Mouse (Mus musculus): ENCODE results near the gene Zfp260. TPM values are rescaled to one million over a fixed set of nuclear protein-coding genes. Genes with fewer than 3 reads are reported as not detected.
"Not testable (repeated sequence)": the region's sequence is repeated elsewhere in the genome, so short reads cannot be mapped to it uniquely, and the experiment has no call there.

Gene Zfp260
- polyA plus RNA-seq, 1 experiment: 44.0 TPM

DNA sequence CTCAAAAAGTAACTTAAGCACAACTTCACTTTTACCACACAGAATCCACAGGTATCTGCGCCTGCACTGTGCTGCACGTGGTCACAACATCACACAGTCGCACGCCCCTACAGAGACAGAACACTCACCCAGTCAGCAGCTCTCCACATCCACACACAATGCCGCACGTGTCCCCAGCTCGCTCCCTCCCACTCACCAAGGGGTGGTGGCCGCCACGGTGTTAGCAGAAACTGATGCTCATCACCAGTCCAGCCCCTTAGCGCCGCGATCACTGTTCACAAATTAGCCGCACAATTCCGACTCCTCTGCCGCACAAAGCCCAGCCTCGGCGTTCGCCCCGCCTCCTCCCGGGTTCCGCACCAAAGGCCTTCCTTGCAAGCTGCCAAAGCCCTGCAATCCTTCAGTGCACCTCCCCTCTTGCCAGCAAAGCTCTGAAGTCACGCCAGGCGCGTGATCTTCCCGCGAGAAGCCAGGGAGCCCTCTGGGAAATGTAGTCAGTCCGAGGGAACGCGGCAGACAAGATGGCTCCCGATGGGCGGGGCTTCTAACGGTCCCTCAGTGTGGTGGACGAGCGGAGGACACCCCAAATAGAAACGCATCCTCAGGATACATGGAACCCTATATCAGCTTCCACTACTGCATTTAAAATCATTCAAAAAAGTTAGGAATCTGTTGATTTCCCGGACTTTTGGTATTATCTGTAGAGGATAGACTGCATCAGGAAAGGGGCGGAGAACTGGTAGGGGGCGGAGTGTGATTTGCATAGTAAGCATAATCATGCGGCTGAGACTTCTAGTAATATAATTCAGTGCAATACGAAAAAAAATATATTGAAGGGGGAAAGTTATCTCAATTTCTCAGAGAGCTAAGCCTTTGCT lies 4.2 kb upstream of the Zfp260 start, which contains the start of the genes Gm26920 and Zfp566:
Gene Gm26920, minus strand, starts transcription at position 319 of the 878 bp plus-strand sequence.
Gene Zfp566, minus strand, starts transcription at position 436 of the 878 bp plus-strand sequence.
- peak; percentile 100 for DNase-seq (ENCODE audit: low read depth)

GRCm38 (mm10) chr7:30090970-30091585 lies 3.5 kb upstream of the Zfp260 start:
- TF ChIP-seq CTCF (IDR thresholded peaks at IDR 0.05; ENCODE audit: borderline replicate concordance, extremely low read depth, insufficient read depth, insufficient read length): peak; percentile 12; the same call in 1 of the 2 replicates
- no peak for TF ChIP-seq POLR2A (IDR thresholded peaks at IDR 0.05; ENCODE audit: borderline replicate concordance, extremely low read depth, insufficient read depth, insufficient read length, poor library complexity, severe bottlenecking)
- DNase-seq (ENCODE audit: low read depth): peak; percentile 69

More for the DNA sequence above, 4.2 kb upstream of the Zfp260 start, which contains the start of the genes Gm26920 and Zfp566:
- TF ChIP-seq POLR2A (IDR thresholded peaks at IDR 0.05; ENCODE audit: borderline replicate concordance, extremely low read depth, insufficient read depth, insufficient read length, poor library complexity, severe bottlenecking) (peak; percentile 60; the same call in 1 of the 2 replicates), CTCF (IDR thresholded peaks at IDR 0.05; ENCODE audit: borderline replicate concordance, extremely low read depth, insufficient read depth, insufficient read length) (no peak)

- TF ChIP-seq CTCF (IDR thresholded peaks at IDR 0.05; ENCODE audit: borderline replicate concordance, extremely low read depth, insufficient read depth, insufficient read length) (no peak), POLR2A (IDR thresholded peaks at IDR 0.05; ENCODE audit: borderline replicate concordance, extremely low read depth, insufficient read depth, insufficient read length, poor library complexity, severe bottlenecking) (no peak)
- DNase-seq (ENCODE audit: low read depth): no peak
Measured at GRCm38 (mm10) chr7:30092666-30093065, 1.9 kb upstream of the Zfp260 start.

- DNase-seq (ENCODE audit: low read depth): no peak
- TF ChIP-seq CTCF (IDR thresholded peaks at IDR 0.05; ENCODE audit: borderline replicate concordance, extremely low read depth, insufficient read depth, insufficient read length): no peak
- TF ChIP-seq POLR2A (IDR thresholded peaks at IDR 0.05; ENCODE audit: borderline replicate concordance, extremely low read depth, insufficient read depth, insufficient read length, poor library complexity, severe bottlenecking): no peak
Measured at GRCm38 (mm10) chr7:30093918-30094415, 610 bp upstream of the Zfp260 start.

- peak; percentile 49 for DNase-seq (ENCODE audit: low read depth)
- TF ChIP-seq CTCF (IDR thresholded peaks at IDR 0.05; ENCODE audit: borderline replicate concordance, extremely low read depth, insufficient read depth, insufficient read length) (no peak), POLR2A (IDR thresholded peaks at IDR 0.05; ENCODE audit: borderline replicate concordance, extremely low read depth, insufficient read depth, insufficient read length, poor library complexity, severe bottlenecking) (no peak)
Measured at GRCm38 (mm10) chr7:30095551-30096125, 1.1 kb downstream of the Zfp260 start.

GRCm38 (mm10) chr7:30099297-30099696 lies 4.7 kb downstream of the Zfp260 start:
- DNase-seq (ENCODE audit: low read depth): peak; percentile 71
- TF ChIP-seq POLR2A (IDR thresholded peaks at IDR 0.05; ENCODE audit: borderline replicate concordance, extremely low read depth, insufficient read depth, insufficient read length, poor library complexity, severe bottlenecking) (no peak), CTCF (IDR thresholded peaks at IDR 0.05; ENCODE audit: borderline replicate concordance, extremely low read depth, insufficient read depth, insufficient read length) (no peak)

- no peak for DNase-seq (ENCODE audit: low read depth)
- no peak for TF ChIP-seq POLR2A (IDR thresholded peaks at IDR 0.05; ENCODE audit: borderline replicate concordance, extremely low read depth, insufficient read depth, insufficient read length, poor library complexity, severe bottlenecking)
- no peak for TF ChIP-seq CTCF (IDR thresholded peaks at IDR 0.05; ENCODE audit: borderline replicate concordance, extremely low read depth, insufficient read depth, insufficient read length)
Measured at GRCm38 (mm10) chr7:30116076-30116475, 21.5 kb downstream of the Zfp260 start.

- DNase-seq (ENCODE audit: low read depth): not testable (repeated sequence)
Measured at GRCm38 (mm10) chr7:30117935-30118334, 23.4 kb downstream of the Zfp260 start.

- TF ChIP-seq CTCF (IDR thresholded peaks at IDR 0.05; ENCODE audit: borderline replicate concordance, extremely low read depth, insufficient read depth, insufficient read length): no peak
- peak; percentile 86 for TF ChIP-seq POLR2A (IDR thresholded peaks at IDR 0.05; ENCODE audit: borderline replicate concordance, extremely low read depth, insufficient read depth, insufficient read length, poor library complexity, severe bottlenecking)
- DNase-seq (ENCODE audit: low read depth): peak; percentile 96
Measured at GRCm38 (mm10) chr7:30121308-30122187, 27.0 kb downstream of the Zfp260 start, which contains the start of gene Zfp382. TSS of gene Zfp382 (plus strand) at chr7:30121942.

- DNase-seq (ENCODE audit: low read depth): peak; percentile 60
- no peak for TF ChIP-seq POLR2A (IDR thresholded peaks at IDR 0.05; ENCODE audit: borderline replicate concordance, extremely low read depth, insufficient read depth, insufficient read length, poor library complexity, severe bottlenecking)
- TF ChIP-seq CTCF (IDR thresholded peaks at IDR 0.05; ENCODE audit: borderline replicate concordance, extremely low read depth, insufficient read depth, insufficient read length): no peak
Measured at GRCm38 (mm10) chr7:30122188-30122530, 27.6 kb downstream of the Zfp260 start.

All from brain, embryonic 14.5 days (tissue).